Mouse (Mus musculus) olfactory bulb, adult 2 months (tissue): ENCODE measurements around the gene Ppp6r2.

ENCODE experiments used
- CTCF ChIP-seq: fragments of 200-500 bp; IDR thresholded peaks from 2 replicates; pipeline ENCODE4 v1.5.1; 2012; ENCODE audit warnings: low read depth, mild to moderate bottlenecking, low read length, moderate library complexity; ENCODE audit not compliant: insufficient read depth
- POLR2A ChIP-seq: fragments of 200-500 bp; IDR thresholded peaks from 2 replicates; pipeline ENCODE4 v1.6.1; 2012; ENCODE audit warnings: mild to moderate bottlenecking, low read depth, low read length, moderate library complexity; ENCODE audit not compliant: insufficient read depth

- TF ChIP-seq CTCF (no peak), POLR2A (no peak)
Measured at GRCm38 (mm10) chr15:89323656-89324055, 112.3 kb downstream of the Ppp6r2 start.
